Mouse (Mus musculus): ENCODE measurements around the gene 2610528J11Rik.

DNA sequence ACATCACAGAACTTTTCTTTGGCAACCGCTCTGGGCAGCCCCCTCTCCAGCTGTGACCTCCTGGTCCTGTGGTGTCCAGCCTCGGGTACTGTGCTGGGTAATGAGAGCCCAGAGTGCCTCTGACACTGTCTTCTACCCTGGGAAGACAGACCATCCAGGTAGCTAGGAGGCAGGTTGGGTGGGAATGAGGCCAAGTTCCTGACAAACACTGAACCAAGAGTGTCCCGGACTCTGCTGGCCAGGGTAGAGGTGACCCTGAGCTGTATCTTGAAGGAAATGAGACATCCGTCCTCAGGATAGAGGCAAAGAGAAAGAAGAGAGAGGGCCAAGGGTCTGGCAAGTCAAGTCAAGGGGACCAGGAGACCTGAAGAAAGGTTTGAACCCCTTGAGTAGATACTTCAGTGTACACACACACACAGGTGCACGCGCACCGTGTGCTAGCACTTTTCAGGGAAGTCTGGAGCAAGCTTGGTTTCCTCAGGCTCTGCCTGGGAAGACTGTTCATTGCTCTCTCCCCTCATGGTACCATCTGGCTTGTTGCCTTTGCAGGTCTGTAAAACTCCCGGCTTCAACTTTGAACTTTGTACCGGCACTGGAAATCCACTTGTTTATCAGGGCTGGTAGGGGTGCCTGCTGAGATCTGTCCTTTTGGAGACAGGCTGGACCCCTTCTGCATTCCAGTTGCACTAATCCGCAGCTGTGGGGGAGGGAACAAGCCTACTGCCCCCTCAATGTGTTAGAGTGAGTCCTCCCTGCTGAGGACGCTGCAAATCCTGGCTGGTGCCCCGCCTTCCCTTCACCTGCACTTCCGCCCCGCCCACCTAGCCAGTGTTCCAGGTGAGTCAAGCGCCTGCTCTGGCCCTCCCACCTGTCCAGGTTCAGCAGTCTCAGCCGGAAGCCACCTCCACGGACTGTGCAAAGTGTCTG, at the start of gene 2610528J11Rik:
- TF ChIP-seq CTCF (IDR thresholded peaks at IDR 0.05; ENCODE audit: low read depth, low read length) (no peak), POLR2AphosphoS5 (IDR thresholded peaks at IDR 0.05; ENCODE audit: insufficient replicate concordance, low read depth, low read length) (no peak), TAL1 (conservative IDR thresholded peaks at IDR 0.05; ENCODE audit: low read depth, low read length) (no peak), GATA1 (IDR thresholded peaks at IDR 0.05; ENCODE audit: borderline replicate concordance, low read length) (no peak)

All from G1E (cell line).